Mouse (Mus musculus) inflammation-experienced regulatory T-cells, adult 6 months (primary cell): Measurements from ENCODE around the gene Dstyk. TPM values are rescaled to one million over a fixed set of nuclear protein-coding genes. Genes with fewer than 3 reads are reported as not detected.

Experiments
- polyA plus RNA-seq, 3 experiments: library from polyadenylated mRNA; unstranded; fragments of 100-300 nt; shearing (Covaris generic); gene quantifications; one replicate each; pipeline ENCODE4 v1.2.1; 2017

Gene Dstyk
- polyA plus RNA-seq, 3 experiments from 2014 or later: 1.7 to 9.0 (median 5.9) TPM

Other genes starting within 250 kb of the Dstyk start
- gene Lemd1, start 226.1 kb upstream of the Dstyk start, polyA plus RNA-seq: not detected
- gene AC124108.1, start 226.1 kb upstream of the Dstyk start, polyA plus RNA-seq: not detected
- gene Gm10188, start 187.8 kb upstream of the Dstyk start, polyA plus RNA-seq: not detected
- gene Klhdc8a, start 118.9 kb upstream of the Dstyk start, polyA plus RNA-seq: not detected
- 1 to 10 TPM; 2.2 to 3.0 (median 2.6) TPM for gene Nuak2, start 101.4 kb upstream of the Dstyk start, polyA plus RNA-seq
- gene Tmcc2, start 26.3 kb upstream of the Dstyk start, polyA plus RNA-seq: 1 to 10 TPM in 2 of 3 experiments, under 1 TPM in 1; 0.39 to 1.2 (median 1.2) TPM
- 10 to 100 TPM; 29.5 to 33.6 (median 31.0) TPM for gene Rbbp5, start 59.8 kb downstream of the Dstyk start, polyA plus RNA-seq
- gene Tmem81, start 88.7 kb downstream of the Dstyk start, polyA plus RNA-seq: 1 to 10 TPM; 3.9 to 6.3 (median 6.0) TPM
- gene Cntn2, start 125.7 kb downstream of the Dstyk start, polyA plus RNA-seq: not detected